Mouse (Mus musculus) thymus, postnatal 4 days (tissue): ENCODE results near the gene Olfr1162.
"Not testable (repeated sequence)": the region's sequence is repeated elsewhere in the genome, so short reads cannot be mapped to it uniquely, and the experiment has no call there.

ENCODE experiments used
- DNase-seq: peaks from one replicate; pipeline ENCODE4 v3.0.0; 2021

The Olfr1162 gene

DNA sequence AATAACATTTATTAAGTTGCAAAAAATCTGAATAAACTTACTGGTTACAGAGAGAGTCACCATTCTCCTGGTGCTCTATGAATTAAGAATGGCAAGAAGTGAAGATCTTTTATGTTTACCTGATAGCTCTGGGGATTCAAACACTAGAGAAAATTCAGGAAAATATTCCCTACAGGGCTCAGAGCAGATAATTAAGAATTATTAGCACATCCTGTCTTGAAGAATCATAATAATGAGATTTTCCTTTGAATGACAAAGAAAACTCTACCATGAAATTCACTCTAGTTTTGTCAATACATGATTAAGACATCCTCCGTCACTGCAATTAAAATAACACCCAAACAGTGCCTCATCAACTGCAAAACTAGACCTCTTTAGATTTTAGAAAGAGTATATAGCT, at the start of gene Olfr1162:
Gene Olfr1162 (minus strand): TSS at position 101 of the 400 bp plus-strand sequence.
- no peak for DNase-seq

DNA sequence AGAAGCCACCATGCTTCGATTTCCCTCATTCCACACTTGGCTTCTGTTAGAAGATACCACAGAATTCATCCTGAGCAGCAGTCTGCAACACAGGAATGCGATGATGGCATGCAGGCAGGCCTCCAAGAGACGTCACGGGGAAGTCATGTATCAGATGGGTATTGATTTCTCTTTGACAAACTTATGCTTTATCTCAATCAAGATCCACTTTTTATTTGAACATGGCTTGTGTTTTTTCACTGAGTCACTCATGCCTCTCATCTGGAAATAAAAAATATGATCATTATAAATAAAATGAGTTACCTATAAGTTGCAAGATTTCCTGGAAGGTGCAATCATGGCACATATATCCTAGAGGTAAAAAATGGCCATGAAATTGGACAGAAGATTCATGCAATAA, 42.9 kb upstream of the Olfr1162 start, which contains the start of gene Olfr1164:
Gene Olfr1164 (minus strand): TSS at position 101 of the 400 bp plus-strand sequence.
- no peak for DNase-seq

DNA sequence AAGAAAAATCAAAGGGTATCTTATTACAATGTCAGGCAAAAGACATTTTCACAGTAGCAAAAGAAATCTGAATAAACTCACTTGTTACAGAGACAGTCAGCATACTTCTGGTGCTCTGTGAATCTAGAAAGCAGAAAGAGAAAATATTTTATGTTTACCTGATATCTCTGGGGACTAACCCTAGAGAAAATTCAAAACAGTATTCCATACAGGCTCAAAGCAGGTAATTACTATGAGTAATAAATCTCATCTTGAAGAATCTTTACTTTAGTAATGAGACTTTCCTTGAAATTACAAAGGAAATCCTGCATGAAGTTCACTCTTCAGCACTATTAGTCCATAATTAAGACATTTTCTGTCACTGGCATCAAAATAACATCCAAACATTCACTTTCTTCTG, 20.8 kb upstream of the Olfr1162 start, which contains the start of gene Olfr1163:
Gene Olfr1163 (minus strand): TSS at position 101 of the 400 bp plus-strand sequence.
- no peak for DNase-seq

DNA sequence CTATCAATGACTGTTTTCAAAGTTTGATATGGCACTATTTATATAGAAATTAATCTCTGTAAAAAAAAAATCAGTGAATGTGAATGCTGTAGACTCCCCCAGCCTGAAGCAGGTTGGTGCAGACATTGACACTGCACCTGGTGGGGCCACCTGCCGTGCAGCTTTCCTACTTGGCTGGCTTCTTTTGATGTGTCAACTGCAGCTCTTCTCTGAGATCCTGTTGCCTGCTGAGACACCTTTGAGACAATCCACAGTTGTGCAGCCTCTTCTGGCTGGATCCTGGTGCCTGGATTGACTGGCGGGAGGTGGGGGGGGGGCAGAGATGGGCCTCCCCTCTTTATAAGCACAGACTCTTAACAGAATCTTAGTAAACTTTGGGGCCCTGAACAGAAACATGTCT, 12.7 kb upstream of the Olfr1162 start:
- no peak for DNase-seq

DNA sequence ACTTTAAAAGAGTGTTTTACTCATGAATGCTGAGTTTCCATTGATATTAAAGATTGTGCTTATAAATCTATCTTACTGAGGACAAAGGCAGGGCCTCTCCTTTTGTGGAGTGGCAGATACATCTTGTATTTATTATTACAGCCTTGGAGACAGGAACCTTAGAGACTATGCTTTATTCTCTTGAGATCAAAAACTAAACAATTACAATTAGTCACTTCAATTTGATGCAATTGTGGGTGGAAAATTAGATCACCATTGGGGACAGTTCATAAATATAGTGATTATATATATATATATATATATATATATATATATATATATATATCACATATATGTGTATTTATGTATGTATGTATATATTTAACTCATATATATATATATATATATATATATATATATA, 13.3 kb downstream of the Olfr1162 start, which contains the start of gene Olfr73:
Gene Olfr73 (minus strand): TSS at position 101 of the 400 bp plus-strand sequence.
- DNase-seq: no peak

DNA sequence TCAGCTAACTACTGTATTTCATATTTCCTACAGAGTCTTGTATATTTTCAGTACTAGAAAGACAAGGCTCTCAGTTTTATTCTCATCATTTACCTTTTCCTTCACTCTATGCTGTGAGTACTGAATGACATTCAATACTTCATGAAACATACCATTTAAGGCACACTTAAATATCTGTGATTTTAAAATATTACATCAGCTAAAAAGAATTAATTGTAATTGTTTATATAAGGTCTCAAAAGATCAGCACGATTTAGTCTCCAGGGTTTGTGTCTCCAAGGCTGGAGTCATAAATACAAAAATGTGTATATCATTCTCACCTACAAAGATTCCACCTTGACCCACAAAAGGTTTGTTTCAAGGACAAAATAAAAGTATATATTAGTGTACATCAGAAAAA, 28.5 kb downstream of the Olfr1162 start, which contains the start of gene Olfr1161:
Gene Olfr1161 (plus strand): TSS at position 301 of the 400 bp plus-strand sequence.
- not testable (repeated sequence) for DNase-seq

DNA sequence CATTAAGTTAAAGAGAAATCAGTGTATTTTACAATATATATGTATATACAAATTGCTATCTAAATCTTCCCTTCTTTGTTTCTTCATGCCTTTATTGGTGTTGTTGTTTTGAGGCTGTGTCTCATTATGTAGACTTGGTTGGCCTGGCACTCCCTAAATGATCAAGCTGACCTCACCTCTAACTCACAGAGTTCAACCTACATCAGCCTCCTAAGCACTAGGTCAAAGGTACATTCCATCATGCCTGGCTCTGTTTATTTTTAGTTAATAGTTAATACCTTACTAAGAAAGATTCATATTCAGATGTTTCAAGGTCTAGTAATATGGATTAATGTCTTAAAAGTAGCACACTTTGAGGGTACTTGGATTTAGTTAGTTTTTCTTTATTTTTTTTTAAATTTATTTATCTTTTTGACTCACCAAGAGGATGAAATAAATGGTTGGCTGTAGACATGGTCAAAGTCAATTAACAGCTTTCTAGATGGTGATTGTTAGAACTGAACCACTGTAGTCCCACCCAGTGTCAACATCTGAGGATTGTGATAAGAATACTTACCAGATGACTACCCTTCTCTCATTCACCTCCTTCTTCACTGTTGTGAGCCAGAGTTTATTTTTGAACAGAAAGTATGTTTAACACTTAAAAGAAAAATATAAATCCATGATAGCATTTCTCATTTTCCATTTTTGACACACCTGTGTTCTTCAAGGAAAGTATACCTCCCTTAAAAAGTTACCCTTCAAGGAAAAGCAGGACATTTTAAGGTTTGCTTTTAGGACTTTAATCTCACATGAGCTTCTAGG, 43.2 kb downstream of the Olfr1162 start, which contains the start of gene Olfr1160:
Gene Olfr1160 (minus strand): TSS at position 754 of the 804 bp plus-strand sequence.
- DNase-seq: no peak
